Mouse (Mus musculus) cerebellum, postnatal 14 days (tissue): ENCODE measurements around the gene Gm2042.
"Not testable (repeated sequence)": the region's sequence is repeated elsewhere in the genome, so short reads cannot be mapped to it uniquely, and the experiment has no call there.

Source experiments
- DNase-seq, 2 experiments: peaks; one replicate each; pipeline ENCODE4 v3.0.0; 2021; ENCODE audit warnings: mixed read lengths in 2 of 2

The Gm2042 gene

GRCm38 (mm10) chr12:87953780-87954179, at the start of gene Gm2042:
TSS of gene Gm2042 (plus strand) at chr12:87954080.
- not testable (repeated sequence) for DNase-seq

- not testable (repeated sequence) for DNase-seq
Observed at GRCm38 (mm10) chr12:87919721-87920120, 34.2 kb upstream of the Gm2042 start, which contains the start of gene Gm2035. TSS of gene Gm2035 (minus strand) at chr12:87919857.

- DNase-seq = not testable (repeated sequence)
Observed at GRCm38 (mm10) chr12:87984000-87984399, 30.1 kb downstream of the Gm2042 start.

- not testable (repeated sequence) for DNase-seq
Observed at GRCm38 (mm10) chr12:88004118-88004517, 50.2 kb downstream of the Gm2042 start.
